Mouse (Mus musculus) adrenal gland, postnatal 25 days (tissue): ENCODE data around the gene Inpp4b. TPM values are rescaled to one million over a fixed set of nuclear protein-coding genes. Genes with fewer than 3 reads are reported as not detected.

Source experiments
- DNase-seq: peaks from one replicate; pipeline ENCODE4 v3.0.0; 2021; ENCODE audit warnings: mixed read lengths
- total RNA-seq: library from RNA; stranded (reverse); gene quantifications from 2 replicates; pipeline ENCODE4 v1.2.3, GENCODE M21; 2021

The Inpp4b gene
- total RNA-seq, 1 experiment from 2014 or later = 8.7 TPM

DNA sequence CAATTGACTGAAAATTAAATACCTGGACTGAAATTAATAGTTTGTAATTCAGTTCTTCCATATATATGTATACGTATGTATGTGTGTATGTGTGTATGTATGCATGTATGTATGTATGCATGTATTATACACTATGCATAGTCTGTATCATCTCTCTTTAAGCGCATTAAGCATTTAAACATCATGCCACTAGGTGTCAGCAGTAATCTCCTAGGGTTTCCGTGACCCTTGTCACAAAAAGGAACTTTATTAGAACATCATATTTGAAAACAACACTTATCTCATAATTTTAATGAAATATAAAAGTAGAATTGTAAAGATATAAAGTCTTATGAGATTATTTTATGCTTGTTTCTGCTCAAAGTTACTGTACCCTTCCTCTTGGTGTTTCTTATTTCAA, 136.3 kb downstream of the Inpp4b start:
- no peak for DNase-seq

DNA sequence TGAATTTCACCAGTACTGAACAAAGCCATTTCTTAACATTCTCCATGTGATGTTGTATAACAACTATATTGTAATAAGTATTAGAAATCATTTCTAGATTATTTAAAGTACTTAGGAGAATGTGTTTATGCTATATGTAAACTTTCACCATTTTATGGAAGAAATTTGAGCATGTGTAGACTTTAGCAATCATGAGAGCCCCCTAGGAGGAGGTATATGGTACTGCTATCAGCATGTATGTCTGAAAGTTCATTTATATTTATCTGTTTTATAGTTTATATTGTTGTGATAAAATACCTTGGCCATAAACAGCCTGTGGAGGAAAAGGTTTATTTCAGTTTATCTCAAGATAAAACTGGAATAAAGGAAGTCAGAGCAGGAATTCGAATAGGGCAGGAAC, 141.5 kb downstream of the Inpp4b start:
- no peak for DNase-seq

DNA sequence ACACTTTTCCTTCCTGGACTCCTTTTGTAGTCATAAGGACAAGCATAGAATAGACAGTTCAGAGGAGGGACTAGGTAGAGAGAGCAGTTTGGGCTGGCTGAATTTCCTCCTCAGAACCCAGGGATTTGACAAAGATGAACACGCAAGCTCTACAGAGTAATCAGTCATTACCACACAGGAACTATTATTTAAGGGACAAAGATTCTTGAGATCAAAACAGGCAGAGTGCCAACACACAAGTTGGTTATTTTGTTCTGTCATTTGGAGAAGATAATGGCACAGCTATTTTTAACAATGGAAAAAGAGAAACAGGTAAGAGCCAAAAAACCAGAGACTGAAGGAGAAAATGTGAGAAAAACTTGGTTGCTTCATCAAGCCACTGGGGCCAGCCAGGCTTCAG, 143.3 kb downstream of the Inpp4b start:
- DNase-seq = no peak

DNA sequence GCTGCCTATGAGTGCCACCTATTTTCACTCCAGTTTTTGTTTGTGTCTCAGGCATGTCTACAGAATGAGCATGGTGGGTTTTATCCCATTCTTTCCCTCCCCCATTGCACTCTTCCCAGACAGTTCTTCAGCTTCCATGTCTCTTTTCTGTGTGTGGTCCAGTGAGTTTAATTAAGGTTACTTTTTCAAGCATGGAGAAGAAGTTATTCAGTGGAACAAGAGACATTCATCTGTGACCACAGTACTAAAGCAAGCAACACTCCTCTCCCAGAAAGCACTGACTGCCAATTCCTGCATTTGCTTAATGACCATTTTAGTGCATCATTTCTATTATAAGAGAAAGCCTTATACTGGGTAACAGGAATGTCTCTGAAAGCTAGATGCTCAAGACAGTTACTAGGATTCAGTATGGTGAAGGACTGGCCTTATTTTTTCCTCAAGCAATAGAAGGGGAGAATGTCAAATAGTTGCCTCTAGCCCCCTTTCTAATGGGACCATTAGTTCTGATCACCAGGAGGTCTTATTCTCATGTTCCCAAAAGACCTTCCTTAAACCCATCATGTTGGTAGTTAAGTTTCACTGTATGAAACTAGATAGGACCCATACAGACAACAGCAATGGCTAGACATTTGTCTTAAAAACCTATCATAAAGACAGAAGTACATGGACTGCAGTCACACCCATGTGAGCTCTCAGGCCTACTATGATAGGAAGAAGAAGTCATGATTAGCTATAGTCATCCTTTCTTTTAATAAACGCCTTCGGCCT, 147.7 kb downstream of the Inpp4b start:
- no peak for DNase-seq

DNA sequence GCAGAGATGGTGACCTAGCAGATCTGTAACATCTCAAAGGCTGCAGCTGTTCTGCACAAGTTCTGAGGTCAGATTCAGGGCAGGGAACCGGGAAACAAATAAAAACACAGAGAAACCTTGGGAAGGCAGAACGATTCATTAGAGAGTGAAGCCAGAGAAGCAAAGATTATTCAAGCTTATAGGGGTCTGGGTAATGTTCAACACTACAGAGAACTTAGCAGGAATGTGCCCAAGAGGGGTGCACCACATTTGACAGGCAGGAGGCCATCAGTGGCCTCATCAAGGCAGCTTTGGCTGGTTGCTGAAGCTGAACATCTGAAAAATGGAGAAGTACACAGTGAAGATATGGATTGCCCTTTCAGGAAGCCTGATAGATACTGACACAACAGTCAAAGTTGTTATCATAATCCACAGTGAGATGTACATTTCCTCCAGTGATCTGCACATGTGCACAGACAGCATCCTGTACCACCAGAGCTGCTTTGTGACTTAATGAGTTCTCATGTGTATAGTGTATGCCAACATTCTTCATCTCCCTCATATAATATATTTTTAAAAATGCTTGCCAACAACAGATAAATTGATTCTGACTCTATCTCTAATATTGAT, 148.8 kb downstream of the Inpp4b start:
- DNase-seq = no peak

DNA sequence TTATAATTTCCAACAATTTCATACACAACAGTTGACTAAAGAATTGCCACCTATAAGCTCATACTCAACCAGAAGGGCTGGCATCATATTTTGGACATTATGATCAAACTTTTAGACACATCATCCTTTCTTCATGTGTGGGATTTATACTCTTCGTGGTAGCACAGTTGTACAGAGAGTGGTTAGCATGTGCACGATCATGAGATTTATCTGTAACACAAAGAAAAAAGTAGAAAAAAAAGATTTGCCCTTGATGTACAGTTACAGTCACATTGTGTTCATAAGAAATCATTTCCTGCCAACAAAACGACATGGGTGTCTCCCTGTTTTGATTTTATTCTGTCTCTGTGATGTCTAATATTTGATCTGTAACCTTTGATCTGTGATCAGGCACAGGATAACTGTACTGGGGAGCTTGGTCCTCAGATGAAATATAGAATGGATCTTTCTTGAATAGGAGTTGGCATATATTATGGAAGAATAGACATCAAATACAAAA, 149.4 kb downstream of the Inpp4b start:
- no peak for DNase-seq

DNA sequence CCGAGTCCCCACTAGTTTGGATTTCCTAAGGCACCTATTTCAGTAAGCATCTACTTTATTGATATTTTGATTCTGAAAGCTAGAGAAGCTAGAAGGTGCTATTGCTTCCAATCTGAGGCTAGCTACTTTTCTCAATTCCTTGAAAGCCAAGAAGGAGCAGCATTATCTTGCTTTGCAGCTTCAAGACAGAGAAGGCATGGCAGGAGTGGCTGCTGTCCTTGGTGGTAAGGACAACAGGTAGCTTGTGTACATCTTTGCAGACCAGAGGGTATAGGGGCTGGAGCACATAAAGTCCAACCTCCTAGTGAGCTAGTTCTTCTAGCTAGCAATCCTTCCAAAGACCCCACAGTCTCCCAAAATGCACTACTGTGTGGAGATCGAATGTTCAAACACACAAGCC, 152.5 kb downstream of the Inpp4b start:
- no peak for DNase-seq

DNA sequence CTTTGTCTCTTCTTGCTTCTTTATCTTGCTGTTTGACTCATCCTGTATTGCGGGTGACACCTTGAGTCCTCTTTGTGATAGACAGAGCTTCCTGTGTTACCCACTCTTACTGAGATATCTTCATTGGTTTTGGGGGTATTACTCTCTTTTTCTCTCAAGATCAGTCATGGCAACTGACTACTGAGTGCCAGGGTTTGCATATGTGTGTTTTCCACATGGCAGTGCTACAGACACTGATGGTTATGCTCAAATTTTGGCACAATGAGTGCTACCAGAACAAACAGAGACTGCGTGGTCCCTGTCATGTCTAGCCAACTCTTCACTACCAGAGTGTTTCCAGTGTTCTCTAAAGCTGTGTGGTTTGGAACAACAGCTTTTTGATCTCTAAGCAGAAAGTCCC, 155.3 kb downstream of the Inpp4b start:
- DNase-seq = no peak

DNA sequence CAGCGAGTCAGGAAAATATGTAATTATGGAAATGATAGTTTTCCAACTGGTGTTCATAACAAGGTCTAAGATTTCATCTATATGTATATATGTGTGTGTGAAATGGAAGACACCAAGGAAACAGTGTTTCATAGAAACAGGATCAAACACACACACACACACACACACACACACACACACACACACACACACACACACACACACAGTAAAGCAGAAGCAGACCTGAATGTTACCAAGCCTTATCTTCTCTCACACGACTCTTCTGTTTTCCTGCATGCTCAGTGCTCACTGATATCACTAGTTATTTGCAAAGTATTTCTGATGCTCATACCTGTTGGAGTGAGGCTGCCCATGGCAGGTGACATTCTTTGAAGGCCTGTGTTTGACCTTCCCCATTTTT, 159.9 kb downstream of the Inpp4b start:
- no peak for DNase-seq

DNA sequence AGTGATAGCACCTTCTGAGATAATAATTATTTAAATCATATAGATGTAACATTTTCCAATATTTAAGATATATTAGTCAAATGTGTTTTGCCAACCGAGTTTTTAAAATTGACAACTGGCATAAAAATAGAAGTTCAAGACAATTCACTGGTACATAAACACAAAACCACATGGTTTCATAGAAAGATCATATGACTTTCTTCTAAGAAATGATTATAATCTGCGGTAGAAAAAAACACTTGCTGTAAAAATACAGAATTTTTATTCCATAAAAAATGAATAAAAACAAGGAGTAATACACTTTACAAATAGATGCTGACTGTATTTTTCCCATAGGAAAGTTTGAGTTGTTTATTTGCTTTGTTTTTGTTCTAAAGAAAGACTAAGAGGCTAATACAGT, 160.6 kb downstream of the Inpp4b start:
- no peak for DNase-seq

DNA sequence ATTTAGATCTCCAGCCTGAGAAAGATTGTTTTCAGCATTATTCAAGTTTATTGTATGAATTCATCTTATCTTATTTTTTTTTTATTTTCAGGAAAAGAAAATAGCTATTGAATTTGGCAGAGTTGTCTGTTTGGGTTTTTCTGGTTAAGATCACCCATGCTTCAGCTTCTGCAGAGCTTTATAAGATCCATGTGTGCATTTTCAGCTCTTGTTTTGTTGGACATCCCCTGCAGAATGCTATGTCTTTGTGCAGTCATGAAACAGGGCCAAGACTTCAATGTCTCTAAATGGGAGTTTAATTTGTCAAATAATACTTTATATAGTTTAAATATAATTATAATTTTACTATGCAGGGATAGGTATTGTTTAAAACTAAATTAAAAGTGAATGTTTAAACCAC, 170.5 kb downstream of the Inpp4b start:
- DNase-seq = no peak

DNA sequence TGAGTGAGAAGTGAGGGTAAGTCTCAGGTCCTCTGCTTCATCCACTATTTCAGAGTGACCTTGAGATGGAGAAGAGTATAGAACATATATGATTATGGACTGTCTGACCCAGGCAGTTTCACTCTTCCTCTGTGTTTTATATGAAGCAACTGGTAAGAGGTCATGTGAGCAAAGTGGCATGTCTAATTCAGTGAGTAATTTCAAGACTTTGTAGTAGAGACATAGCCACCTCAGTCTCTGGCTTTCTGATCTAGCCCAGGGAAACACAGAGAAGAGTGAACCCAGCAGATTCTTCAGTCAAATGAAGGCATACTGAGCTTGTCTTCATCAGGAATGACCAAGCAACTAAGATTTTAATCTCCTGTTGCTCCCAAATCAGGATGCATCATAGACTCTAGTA, 172.1 kb downstream of the Inpp4b start:
- DNase-seq = no peak

DNA sequence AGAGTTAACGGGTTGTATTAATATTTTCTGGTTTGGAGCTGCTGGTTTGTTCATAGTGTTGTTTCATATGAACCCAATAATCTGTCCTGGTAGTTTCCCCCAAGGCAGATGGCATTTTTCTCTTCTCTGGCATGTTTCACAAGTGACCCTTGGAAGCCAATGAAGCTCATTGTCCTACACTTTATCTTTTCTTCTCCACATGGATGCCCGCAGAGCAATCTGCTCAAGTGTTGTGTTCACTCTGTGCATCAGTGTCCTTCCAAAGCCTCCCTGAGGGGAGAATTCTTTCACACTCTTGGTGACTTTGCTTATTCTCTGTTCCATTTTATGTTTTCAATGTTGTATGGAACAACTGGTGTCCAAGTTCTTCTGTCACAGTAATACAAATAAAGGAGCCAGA, 179.7 kb downstream of the Inpp4b start:
- no peak for DNase-seq

DNA sequence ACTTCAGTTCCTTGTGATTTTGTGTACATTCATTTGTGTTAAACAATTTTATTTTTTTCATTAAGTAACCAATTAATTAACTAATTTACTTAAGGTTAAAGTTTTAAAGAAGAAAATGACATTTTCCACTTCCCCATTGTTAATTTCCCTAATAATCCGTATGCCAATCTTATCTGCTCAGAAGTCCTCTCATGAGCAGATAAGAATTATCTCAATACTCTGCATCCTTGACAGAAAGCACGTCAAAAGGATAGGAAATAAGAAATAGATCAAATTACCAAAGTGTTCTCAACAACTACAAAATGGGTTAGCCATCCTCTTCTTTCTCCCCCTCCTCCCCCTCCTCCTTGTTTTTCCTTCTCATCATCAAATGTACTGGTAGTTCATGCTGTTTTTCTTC, 182.2 kb downstream of the Inpp4b start:
- no peak for DNase-seq

DNA sequence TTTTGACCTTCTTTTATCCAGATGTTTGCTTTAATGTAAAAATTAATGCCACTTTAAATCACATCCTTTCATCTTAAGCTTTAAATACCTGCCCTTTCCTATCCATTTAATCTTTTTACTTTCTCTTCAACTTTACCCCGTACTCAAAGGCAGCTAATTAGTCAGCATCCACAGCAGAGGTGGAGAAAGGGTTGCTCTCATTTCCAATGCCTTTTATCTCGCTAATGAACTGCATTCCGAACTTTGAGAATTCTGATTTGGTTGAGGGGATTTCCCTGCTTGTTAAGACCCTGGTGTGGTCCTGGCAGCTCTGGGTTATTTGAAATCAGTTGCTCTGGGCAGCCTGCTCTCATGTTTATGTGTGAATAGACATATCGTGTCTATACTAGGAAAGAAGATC, 185.3 kb downstream of the Inpp4b start:
- DNase-seq = no peak

DNA sequence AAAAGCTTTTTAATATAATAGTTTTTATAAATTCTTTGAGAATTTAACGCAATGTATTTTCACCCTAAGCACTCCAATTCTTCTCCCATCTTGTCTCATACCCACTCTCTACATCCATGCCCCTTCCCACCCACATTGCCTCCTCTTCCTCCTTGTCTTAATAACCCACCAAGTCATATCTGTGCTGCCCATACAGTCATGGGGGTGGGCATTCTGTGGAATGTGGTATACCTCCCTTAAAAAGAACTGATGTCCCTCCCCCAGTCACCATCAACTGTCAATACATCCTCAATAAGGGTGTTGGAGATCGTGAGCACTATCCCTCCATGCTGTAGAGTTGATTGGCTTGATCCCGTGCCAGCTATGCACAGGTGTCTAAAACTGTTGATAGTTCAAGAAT, 196.0 kb downstream of the Inpp4b start:
- DNase-seq = no peak

DNA sequence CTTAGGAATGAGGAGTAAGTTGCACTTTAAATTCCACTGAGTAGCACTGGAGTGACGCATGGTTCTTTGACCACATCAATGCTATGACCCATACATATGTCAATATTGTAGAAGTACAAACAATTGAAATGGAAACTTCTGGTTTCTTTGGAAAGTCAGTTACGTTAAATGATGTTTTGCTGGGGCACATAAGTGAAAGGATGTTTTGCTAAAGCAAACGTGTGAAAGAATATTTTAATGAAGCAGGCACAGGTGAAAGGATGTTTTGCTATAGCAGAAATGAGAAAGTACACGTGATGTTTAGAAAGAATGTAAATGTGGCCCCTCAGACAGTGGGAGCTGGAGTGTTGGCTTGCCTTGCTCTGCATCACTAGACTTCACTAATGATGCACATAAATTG, 216.2 kb downstream of the Inpp4b start:
- DNase-seq = no peak

DNA sequence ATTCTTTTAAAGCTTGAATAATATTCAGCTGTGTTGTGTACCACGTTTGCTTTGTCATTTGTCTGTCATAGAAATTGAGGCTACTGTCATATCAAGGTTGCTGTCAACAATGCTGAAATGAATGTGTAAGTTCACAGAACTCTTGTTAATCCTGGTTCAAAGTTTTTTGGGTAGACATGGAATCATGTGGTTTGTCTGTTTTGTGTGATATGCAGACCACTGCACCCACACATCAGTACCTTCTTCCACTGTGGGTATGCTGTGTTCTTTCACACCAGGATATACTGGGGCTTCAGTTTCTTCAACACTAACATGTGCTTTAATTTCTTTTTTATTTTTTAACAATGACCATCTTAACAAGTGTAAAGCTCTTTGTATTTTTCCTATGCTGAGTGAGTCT, 220.0 kb downstream of the Inpp4b start:
- no peak for DNase-seq

DNA sequence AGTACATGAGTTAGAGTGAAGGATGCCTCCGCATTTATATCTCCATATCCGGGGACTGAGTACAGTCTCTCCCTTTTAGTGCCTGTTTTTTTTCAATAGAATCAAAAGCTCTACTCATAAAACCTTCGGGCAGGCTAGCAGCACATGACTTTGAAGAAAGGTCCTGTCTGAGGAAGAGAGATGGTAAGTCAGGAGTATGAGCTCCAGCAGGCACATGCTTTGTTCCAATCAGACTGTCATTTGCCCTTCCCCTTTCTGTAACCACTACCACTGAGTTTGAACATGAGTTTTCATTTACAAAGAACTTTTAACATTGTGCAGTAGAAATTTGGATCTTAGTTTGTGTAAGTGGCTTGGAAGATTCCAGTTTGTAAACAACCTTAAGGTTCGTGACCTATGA, 223.1 kb downstream of the Inpp4b start:
- DNase-seq = no peak

DNA sequence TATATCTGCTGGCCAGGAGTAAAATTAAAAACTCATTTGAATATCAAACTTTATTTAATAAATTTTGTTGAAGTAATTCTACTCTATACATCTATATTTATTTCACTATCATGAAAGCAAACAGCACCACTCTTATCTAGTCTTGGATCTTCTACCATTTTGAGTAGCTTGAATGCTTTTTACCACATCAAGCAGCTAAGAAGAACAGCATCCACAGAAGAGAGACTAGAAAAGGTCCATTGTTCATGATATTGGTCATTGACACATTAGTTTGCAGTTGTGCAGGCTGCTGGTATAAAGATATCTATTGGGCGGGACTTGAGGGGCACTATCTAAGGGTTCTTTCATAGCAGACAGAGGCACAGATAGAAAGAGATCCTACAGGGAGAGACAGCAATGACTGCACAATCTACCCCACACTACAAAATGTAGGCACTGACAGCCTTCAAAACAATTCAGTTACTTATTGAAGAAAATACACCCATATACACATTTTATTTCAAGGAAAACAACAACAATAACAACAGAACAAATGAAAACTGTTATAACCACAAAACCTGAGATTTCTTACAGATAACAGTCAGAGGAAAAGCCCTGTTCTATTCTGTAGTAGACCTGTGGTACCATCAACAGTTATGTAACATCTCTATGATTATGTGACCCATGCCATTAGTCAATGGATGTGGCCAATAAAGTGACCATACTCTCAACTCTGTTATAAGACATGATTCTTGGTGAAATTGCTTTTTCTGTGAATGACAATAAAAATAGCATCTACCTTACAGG, 230.2 kb downstream of the Inpp4b start:
- no peak for DNase-seq

DNA sequence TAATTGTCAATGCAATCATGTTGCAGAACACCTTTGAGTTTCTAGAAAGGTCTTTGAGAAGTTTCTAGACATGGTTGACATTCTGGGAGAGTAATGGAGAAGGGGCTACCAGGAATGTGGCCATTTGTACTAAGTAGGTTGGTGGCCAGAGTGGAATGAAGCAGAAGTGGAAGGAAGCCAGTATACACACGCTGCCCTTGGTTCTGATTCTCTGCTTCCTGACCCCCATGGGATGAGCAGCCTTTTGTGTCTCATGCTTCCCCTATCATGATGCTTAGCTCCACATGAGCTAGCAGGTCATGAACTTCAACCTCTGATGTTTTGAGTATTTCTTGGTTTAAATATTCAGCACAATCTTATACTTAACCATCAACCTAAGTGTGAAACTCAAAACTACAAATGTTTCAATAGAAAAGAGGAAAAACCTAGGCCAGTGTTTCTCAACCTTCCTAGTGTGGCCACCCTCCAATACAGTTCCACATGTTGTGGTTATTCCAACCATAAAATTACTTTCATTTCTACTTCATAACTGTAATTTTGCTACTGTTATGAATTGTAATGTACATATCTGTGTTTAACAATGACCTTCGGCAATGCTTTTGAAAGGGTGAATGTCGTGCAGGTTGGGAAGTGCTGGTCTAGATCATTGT, 233.0 kb downstream of the Inpp4b start:
- DNase-seq = no peak

DNA sequence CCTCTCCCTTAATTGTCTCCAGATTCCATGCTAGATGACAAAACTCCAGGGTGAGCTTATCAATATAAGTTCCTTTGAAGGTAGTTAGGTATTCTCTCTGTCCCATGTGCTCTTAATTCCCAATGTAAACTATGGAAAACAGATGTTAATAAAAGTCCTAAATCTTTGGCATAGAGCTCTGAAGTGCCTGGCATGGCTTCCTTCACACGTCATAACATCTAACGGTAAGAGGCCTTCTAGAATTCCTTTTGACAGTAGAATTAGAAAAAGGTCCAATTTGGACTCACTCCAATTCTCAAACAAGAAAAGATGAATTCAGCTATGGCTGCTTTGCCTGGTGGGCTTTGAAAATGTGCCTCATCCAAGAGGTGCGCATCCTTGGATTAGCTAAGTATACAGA, 236.6 kb downstream of the Inpp4b start:
- no peak for DNase-seq
